Mouse (Mus musculus): Measurements from ENCODE around the gene Cdk5rap2.

DNA sequence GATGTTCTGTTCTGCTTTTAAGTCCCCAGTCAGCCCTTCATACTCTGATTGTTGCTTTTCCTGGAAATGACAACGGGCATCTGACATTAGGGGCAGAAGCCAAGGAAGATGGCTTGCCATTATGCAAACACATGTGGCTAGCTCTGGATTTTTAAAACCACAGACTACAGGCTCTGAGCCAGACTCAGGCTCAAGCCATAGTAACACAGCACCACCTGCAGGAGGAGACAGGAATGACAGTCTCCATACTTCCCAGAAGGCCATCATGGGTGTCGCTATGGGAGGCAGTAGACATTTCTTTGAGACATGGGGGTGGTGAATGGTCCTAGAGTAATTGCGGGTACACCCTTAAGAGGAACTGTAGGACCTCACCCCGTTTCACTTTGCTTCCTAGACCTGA is 103.0 kb downstream of the Cdk5rap2 start:
- no peak for TF ChIP-seq POLR2A (IDR thresholded peaks at IDR 0.05; ENCODE audit: borderline replicate concordance, low read depth, low read length)
- TF ChIP-seq CTCF (IDR thresholded peaks at IDR 0.05; ENCODE audit: low read depth, low read length) = peak; percentile 62
